Mouse (Mus musculus) testis, adult 2 months (tissue): ENCODE results near the gene Matn3.

ENCODE experiments used
- CTCF ChIP-seq: fragments of 200-500 bp; IDR thresholded peaks from 2 replicates; pipeline ENCODE4 v1.5.1; 2012; ENCODE audit warnings: low read depth, mild to moderate bottlenecking, inconsistent platforms, low read length, moderate library complexity; ENCODE audit not compliant: control insufficient read depth, insufficient read depth, insufficient replicate concordance
- POLR2A ChIP-seq: fragments of 200-500 bp; IDR thresholded peaks from 2 replicates; pipeline ENCODE4 v1.6.1; 2012; ENCODE audit warnings: low read depth, mild to moderate bottlenecking, inconsistent platforms, low read length, moderate library complexity; ENCODE audit not compliant: control insufficient read depth

DNA sequence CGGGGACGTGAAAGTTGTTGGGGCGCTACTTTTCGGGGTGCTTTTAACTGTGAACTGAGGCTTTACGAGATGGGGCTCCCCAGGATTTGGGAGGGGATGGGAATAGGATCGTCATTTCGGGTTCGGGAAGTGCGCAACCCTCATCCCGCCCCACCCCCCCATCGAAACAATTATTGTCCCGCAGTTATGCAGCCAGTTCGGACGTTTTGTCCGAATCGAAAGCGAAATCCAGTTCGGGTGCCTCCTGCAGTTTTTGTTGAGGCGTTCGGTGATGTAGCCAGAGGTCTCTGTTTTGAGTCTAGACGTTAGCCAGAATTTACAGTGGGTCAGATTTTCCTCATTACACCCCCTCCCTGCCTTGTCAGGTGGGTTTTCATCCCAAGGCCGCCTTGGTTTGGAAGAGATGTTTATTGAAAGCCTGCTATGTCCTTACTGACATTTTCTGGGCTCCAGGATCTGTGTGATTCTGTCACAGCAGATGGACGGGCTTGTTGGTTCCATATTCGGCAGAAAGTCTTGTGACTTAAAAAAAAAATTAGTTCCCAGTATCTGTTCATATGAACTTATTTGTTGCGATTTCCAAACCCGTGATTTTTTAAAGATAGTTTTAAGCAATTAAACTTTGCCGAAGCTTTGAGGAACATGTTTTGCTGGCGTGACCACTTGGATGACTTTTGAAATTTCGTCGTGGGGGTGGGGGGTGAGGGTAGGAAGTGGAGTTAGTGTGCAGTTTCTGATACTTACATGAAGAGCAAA lies 25.2 kb upstream of the Matn3 start:
- TF ChIP-seq POLR2A (no peak), CTCF (no peak)
